Mouse (Mus musculus) midbrain, postnatal 0 days (tissue): ENCODE results near the gene Snd1. TPM values are rescaled to one million over a fixed set of nuclear protein-coding genes. Genes with fewer than 3 reads are reported as not detected.

Experiments
- ATAC-seq: fragments of 200-750 bp; cut with Nextera tagmentation; 2 replicates; pipeline ENCODE4 v1.8.0; 2017; ENCODE audit warnings: moderate number of reproducible peaks, mild to moderate bottlenecking, moderate TSS enrichment, moderate library complexity; ENCODE audit not compliant: low FRiP score
- DNase-seq: peaks from one replicate; pipeline ENCODE4 v3.0.0-alpha.2; 2015; ENCODE audit warnings: low spot score
- H3K27ac ChIP-seq: fragments of 300-500 bp; sonication (generic); 2 replicates; pipeline ENCODE4 v1.5.1; 2014; ENCODE audit warnings: low read depth, mild to moderate bottlenecking, low read length, mixed read lengths
- H3K27me3 ChIP-seq: fragments of 300-500 bp; sonication (generic); 2 replicates; pipeline ENCODE4 v1.6.1; 2014; ENCODE audit warnings: low read length, control low read depth, mixed read lengths; ENCODE audit not compliant: insufficient read depth
- H3K36me3 ChIP-seq: fragments of 300-500 bp; sonication (generic); 2 replicates; pipeline ENCODE4 v1.6.1; 2014; ENCODE audit warnings: low read length, control low read depth, mixed read lengths; ENCODE audit not compliant: insufficient read depth
- H3K4me1 ChIP-seq: fragments of 300-500 bp; sonication (generic); 2 replicates; pipeline ENCODE4 v1.6.1; 2014; ENCODE audit warnings: mild to moderate bottlenecking, control low read depth, antibody characterized with exemption, low read length, mixed read lengths; ENCODE audit not compliant: insufficient read depth
- H3K4me2 ChIP-seq: fragments of 300-500 bp; sonication (generic); 2 replicates; pipeline ENCODE4 v1.6.1; 2014; ENCODE audit warnings: low read depth, mild to moderate bottlenecking, low read length, mixed read lengths; ENCODE audit not compliant: poor library complexity, severe bottlenecking
- H3K4me3 ChIP-seq: fragments of 300-500 bp; sonication (generic); 2 replicates; pipeline ENCODE4 v1.5.1; 2014; ENCODE audit warnings: low read depth, mild to moderate bottlenecking, low read length, moderate library complexity
- H3K9ac ChIP-seq: fragments of 300-500 bp; sonication (generic); replicated peaks from 2 replicates; pipeline ENCODE4 v1.6.1; 2014; ENCODE audit warnings: mild to moderate bottlenecking, low read length, moderate library complexity, mixed read lengths; ENCODE audit not compliant: poor library complexity, severe bottlenecking
- H3K9me3 ChIP-seq: fragments of 300-500 bp; sonication (generic); 2 replicates; pipeline ENCODE4 v1.6.1; 2016; ENCODE audit warnings: low read length, control low read depth
- CTCF ChIP-seq: IDR thresholded peaks from 2 replicates; pipeline ENCODE4 v1.5.1; 2016; ENCODE audit warnings: antibody characterized with exemption, mild to moderate bottlenecking
- WGBS: fragments of 180-500 bp; shearing (Covaris S2); extraction: QIAGEN DNeasy Blood & Tissue Kit; methylation state at CpG from one replicate; pipeline ENCODE4 v1.1.7; 2014; 5-methylcytosine and 5-hydroxymethylcytosine counted together
- polyA plus RNA-seq: library from polyadenylated mRNA; unstranded; fragments of >200 nt; fragmentation: Nextera tagmentation; extraction: Ambion mirVana; gene quantifications from 2 replicates; pipeline ENCODE4 v1.2.1, GENCODE M21; 2015
- total RNA-seq: library from RNA; depleted of rRNA; stranded (reverse); fragments of >200 nt; gene quantifications from 2 replicates; pipeline ENCODE4 v1.2.3, GENCODE M21; 2014

Snd1 gene
- total and polyA plus RNA-seq, 2 experiments from 2014 or later: 70.6 to 81.1 TPM

DNA sequence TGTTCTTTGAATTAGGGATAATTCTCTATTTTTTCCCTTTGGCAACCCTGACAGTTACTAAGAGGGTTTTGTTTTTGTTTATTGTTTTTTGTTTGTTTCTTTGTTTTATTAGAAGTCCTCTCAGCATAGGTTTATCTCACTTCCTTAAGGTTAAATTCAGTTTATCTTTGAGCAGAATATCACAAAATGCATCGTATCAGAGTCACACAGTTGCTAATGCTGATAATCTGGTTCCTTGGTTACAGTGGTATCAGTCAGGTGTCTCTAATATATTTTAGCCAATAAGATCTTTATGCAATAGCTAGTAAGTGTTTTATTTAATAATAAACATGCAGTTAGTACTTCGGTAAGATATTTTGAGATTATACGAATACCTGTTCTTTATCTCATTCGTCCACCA, 28.2 kb downstream of the Snd1 start:
- no peak for ATAC-seq
- no peaks in the 10 kb centered on the region for H3K9me3 ChIP-seq
- no peak overlapping the region for H3K27ac ChIP-seq
- H3K27me3 ChIP-seq: no peaks in the 10 kb centered on the region
- no peak for DNase-seq
- H3K4me3 ChIP-seq: no peak overlapping the region
- no peak overlapping the region for H3K4me2 ChIP-seq
- WGBS: 94% methylated on average over 4 of the region's 4 CpGs
- no peaks in the 10 kb centered on the region for H3K36me3 ChIP-seq
- H3K9ac ChIP-seq: no peak overlapping the region
- no peak for TF ChIP-seq CTCF
- H3K4me1 ChIP-seq: no peaks in the 10 kb centered on the region; the same call in 1 of the 2 replicates

- Histone ChIP-seq H3K9me3 (no peaks in the 10 kb centered on the region), H3K27ac (no peak overlapping the region), H3K4me2 (no peak overlapping the region), H3K4me3 (no peak overlapping the region), H3K27me3 (no peaks in the 10 kb centered on the region), H3K4me1 (no peaks in the 10 kb centered on the region; the same call in 1 of the 2 replicates), H3K36me3 (no peaks in the 10 kb centered on the region), H3K9ac (no peak overlapping the region)
- ATAC-seq: no peak
- 89% methylated on average over 7 of the region's 7 CpGs for WGBS
- no peak for DNase-seq
- no peak for TF ChIP-seq CTCF
Measured at GRCm38 (mm10) chr6:28504611-28505010, 29.7 kb downstream of the Snd1 start.

DNA sequence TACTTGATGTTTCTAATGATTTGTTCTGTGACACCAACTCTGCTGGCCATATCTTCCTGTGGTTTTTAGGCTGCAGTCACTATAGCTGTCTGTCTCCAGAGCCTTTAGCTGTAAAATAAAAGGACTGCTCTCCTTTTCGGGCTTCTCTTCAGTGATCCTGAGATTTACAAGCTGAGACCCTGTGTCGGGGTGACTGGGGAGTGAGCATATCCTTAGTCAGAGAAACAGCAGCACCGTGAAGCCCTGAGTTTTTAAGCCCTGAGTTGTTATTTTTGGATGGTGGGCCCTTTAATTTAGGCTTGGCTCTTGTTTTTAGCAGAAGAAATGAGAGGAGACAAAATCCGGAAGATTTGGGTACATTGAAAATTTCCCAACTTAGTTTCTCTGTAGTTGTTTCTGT, 32.8 kb downstream of the Snd1 start:
- no peak for ATAC-seq
- 79% methylated on average over 4 of the region's 4 CpGs for WGBS
- Histone ChIP-seq H3K9ac (no peak overlapping the region), H3K4me2 (no peak overlapping the region), H3K27me3 (no peaks in the 10 kb centered on the region), H3K27ac (no peak overlapping the region), H3K36me3 (no peaks in the 10 kb centered on the region), H3K9me3 (no peaks in the 10 kb centered on the region), H3K4me1 (no peaks in the 10 kb centered on the region; the same call in 1 of the 2 replicates), H3K4me3 (no peak overlapping the region)
- no peak for TF ChIP-seq CTCF
- no peak for DNase-seq

- no peak for TF ChIP-seq CTCF
- ATAC-seq: no peak
- H3K4me1 ChIP-seq: no peaks in the 10 kb centered on the region
Measured at GRCm38 (mm10) chr6:28514195-28514594, 39.3 kb downstream of the Snd1 start.

DNA sequence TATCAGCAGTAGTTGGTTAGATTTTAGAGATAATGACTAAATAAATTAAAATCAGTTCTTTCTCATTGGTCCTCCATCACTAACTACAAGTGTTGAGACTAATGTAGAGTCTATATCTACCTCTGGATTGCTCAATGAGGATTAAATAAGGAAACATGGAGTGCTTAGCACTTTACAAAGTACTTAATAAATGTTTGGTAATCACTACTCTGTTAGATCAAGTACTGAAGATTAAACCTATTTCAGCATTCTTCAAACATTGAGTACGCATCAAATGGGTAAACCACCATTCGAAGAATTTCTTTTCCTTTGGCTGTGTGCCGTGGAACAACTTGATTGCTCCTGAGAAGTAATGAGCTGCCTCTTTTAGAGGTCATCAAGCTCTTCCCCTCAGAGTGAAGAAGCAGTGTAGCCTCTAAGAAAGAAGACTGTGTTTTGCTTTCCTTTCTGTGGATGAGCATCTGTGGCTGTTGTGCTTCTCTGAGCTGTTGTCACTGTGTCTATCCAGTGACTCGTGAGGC, 40.0 kb downstream of the Snd1 start:
- DNase-seq (no peak), ATAC-seq (no peak)
- Histone ChIP-seq H3K4me3 (no peak overlapping the region), H3K9ac (no peak overlapping the region), H3K36me3 (peaks cover 3% of the 10 kb centered on the region; the same call in 1 of the 2 replicates), H3K4me2 (no peak overlapping the region), H3K27ac (no peak overlapping the region), H3K4me1 (no peaks in the 10 kb centered on the region), H3K27me3 (no peaks in the 10 kb centered on the region), H3K9me3 (no peaks in the 10 kb centered on the region)
- no peak for TF ChIP-seq CTCF
- WGBS: 95% methylated on average over 4 of the region's 4 CpGs

More at GRCm38 (mm10) chr6:28514195-28514594, 39.3 kb downstream of the Snd1 start:
- 96% methylated on average over 3 of the region's 3 CpGs for WGBS
- DNase-seq: no peak
- Histone ChIP-seq H3K27ac (no peak overlapping the region), H3K9me3 (no peaks in the 10 kb centered on the region), H3K36me3 (peaks cover 3% of the 10 kb centered on the region; the same call in 1 of the 2 replicates), H3K27me3 (no peaks in the 10 kb centered on the region), H3K4me3 (no peak overlapping the region), H3K4me2 (no peak overlapping the region), H3K9ac (no peak overlapping the region)

DNA sequence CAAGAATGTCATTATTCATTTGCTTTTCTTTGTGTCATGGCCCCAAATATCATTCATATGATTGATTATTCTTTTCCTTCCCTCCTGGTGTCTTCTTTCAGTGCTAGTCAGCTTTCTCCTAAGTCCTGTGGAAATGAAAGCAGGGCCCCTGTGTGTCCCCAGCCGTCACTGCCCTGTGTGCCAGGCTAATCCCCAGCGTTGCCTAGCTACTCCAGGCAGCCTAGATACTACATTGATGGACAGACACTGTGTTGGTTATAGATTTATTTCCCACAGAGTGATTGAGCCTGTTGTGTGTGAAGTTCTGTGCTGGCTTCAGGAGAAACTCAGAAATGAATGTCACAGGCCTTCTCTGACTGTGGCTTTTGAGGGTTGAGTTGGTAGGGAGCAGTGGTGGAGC, 41.7 kb downstream of the Snd1 start:
- Histone ChIP-seq H3K27ac (no peak overlapping the region), H3K36me3 (peaks cover 3% of the 10 kb centered on the region; the same call in 1 of the 2 replicates), H3K4me2 (no peak overlapping the region), H3K9ac (no peak overlapping the region), H3K9me3 (no peaks in the 10 kb centered on the region), H3K27me3 (no peaks in the 10 kb centered on the region), H3K4me3 (no peak overlapping the region), H3K4me1 (no peaks in the 10 kb centered on the region)
- WGBS: 14% methylated on average over 2 of the region's 2 CpGs
- DNase-seq (no peak), ATAC-seq (no peak)
- TF ChIP-seq CTCF: no peak
